Mouse (Mus musculus) left cerebral cortex, adult 8-10 months (tissue): ENCODE results near the gene Slc41a1. TPM values are rescaled to one million over a fixed set of nuclear protein-coding genes. Genes with fewer than 3 reads are reported as not detected.

ENCODE experiments used
- DNase-seq, 2 experiments: peaks; one replicate each; pipeline ENCODE4 v3.0.0; 2022; ENCODE audit warnings: low spot score in 2 of 2
- total RNA-seq, 4 experiments: library from RNA; stranded (reverse); gene quantifications; 2 replicates each; pipeline ENCODE4 v1.2.4; 2022

Slc41a1 gene
- total RNA-seq, 4 experiments from 2014 or later = 49.4 to 56.1 (median 53.7) TPM

- no peak for DNase-seq
Observed at GRCm38 (mm10) chr1:131824528-131825181, 2.6 kb upstream of the Slc41a1 start.

- DNase-seq = peak; percentile 92 to 93
Observed at GRCm38 (mm10) chr1:131827787-131828258, 530 bp downstream of the Slc41a1 start.

GRCm38 (mm10) chr1:131828297-131829126, 1.2 kb downstream of the Slc41a1 start:
- no peak for DNase-seq

- no peak for DNase-seq
Observed at GRCm38 (mm10) chr1:131829279-131829678, 2.0 kb downstream of the Slc41a1 start.

- DNase-seq = no peak
Observed at GRCm38 (mm10) chr1:131830561-131830960, 3.3 kb downstream of the Slc41a1 start.

GRCm38 (mm10) chr1:131830971-131831641, 3.8 kb downstream of the Slc41a1 start:
- no peak for DNase-seq

GRCm38 (mm10) chr1:131837035-131837434, 9.7 kb downstream of the Slc41a1 start:
- no peak for DNase-seq

- DNase-seq = no peak
Observed at GRCm38 (mm10) chr1:131838542-131838941, 11.2 kb downstream of the Slc41a1 start.

GRCm38 (mm10) chr1:131839279-131839678, 12.0 kb downstream of the Slc41a1 start:
- DNase-seq = no peak

GRCm38 (mm10) chr1:131842221-131842620, 14.9 kb downstream of the Slc41a1 start:
- no peak for DNase-seq

- no peak for DNase-seq
Observed at GRCm38 (mm10) chr1:131843758-131844157, 16.5 kb downstream of the Slc41a1 start.

GRCm38 (mm10) chr1:131844883-131845282, 17.6 kb downstream of the Slc41a1 start:
- no peak for DNase-seq

GRCm38 (mm10) chr1:131846255-131846654, 19.0 kb downstream of the Slc41a1 start:
- peak; percentile 34 to 55 for DNase-seq

GRCm38 (mm10) chr1:131861811-131862210, 34.5 kb downstream of the Slc41a1 start:
- no peak for DNase-seq

- no peak for DNase-seq
Observed at GRCm38 (mm10) chr1:131865596-131865995, 38.3 kb downstream of the Slc41a1 start.

- DNase-seq = no peak
Observed at GRCm38 (mm10) chr1:131866304-131866999, 39.2 kb downstream of the Slc41a1 start.

GRCm38 (mm10) chr1:131867093-131867945, 40.0 kb downstream of the Slc41a1 start, which contains the start of gene Rab29:
Gene Rab29 (plus strand): TSS chr1:131867224.
- peak; percentile 72 to 84 for DNase-seq

- DNase-seq = no peak
Observed at GRCm38 (mm10) chr1:131867946-131868290, 40.6 kb downstream of the Slc41a1 start.

- DNase-seq = no peak
Observed at GRCm38 (mm10) chr1:131869561-131869960, 42.3 kb downstream of the Slc41a1 start.

- no peak for DNase-seq
Observed at GRCm38 (mm10) chr1:131872856-131873255, 45.6 kb downstream of the Slc41a1 start.
